Mouse (Mus musculus) lung, postnatal 36 days (tissue): Measurements from ENCODE around the gene Olfr1475.
"Not testable (repeated sequence)": the region's sequence is repeated elsewhere in the genome, so short reads cannot be mapped to it uniquely, and the experiment has no call there.

Source experiments
- DNase-seq: peaks from one replicate; pipeline ENCODE4 v3.0.0; 2022; ENCODE audit warnings: mixed read lengths

Gene Olfr1475

DNA sequence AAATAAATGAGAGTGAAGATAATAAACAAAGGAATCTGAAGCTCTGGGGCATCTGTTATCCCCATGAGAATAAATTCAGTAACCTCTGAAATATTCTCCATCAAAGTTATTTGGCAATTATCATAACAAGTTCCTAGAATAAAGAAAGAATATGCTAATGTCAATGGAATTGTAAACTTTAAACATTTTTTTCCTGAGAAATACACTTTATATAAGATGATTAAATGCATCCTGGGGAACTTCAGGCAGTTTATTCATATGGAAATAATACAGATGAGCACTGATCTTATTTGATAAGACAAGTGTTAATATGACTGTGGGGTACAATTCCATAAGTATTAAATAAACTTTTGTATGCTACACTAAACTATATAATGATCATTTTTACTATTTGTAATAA is at the start of gene Olfr1475:
TSS of gene Olfr1475 (minus strand) at position 101 of the 400 bp plus-strand sequence.
- no peak for DNase-seq

GRCm38 (mm10) chr19:13527613-13528012 is 47.6 kb upstream of the Olfr1475 start, which contains the start of gene Olfr1480:
Gene Olfr1480 (plus strand): TSS chr19:13527913.
- DNase-seq = no peak

GRCm38 (mm10) chr19:13500246-13500645 is 20.2 kb upstream of the Olfr1475 start, which contains the start of gene Olfr1477:
Gene Olfr1477 (plus strand): TSS chr19:13500546.
- DNase-seq = no peak

GRCm38 (mm10) chr19:13469265-13469664 is 10.7 kb downstream of the Olfr1475 start, which contains the start of gene Olfr1474:
Gene Olfr1474 (plus strand): TSS chr19:13469565.
- DNase-seq = not testable (repeated sequence)

- DNase-seq = no peak
Measured at GRCm38 (mm10) chr19:13455986-13456385, 24.0 kb downstream of the Olfr1475 start, which contains the start of gene Olfr1472. Gene Olfr1472 (minus strand): TSS chr19:13456086.

DNA sequence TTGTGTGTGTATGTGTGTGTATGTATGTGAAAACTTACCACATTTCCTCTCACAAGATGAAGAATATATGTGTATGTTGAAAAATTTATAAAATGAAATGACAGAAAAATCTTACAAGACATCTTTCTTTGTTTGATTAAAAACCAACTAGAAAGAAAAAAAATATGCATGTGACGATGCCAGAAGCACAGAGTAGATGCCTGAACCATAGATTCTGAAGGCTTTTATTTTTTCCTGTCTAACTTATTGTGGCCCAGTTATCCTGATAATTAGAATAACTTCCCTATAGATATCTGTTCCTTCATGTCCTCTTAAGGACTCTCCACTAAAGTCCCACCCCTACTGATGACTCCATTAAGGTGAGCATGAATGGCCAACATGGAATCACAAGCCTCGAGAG is 36.9 kb downstream of the Olfr1475 start, which contains the start of gene Olfr1471:
TSS of gene Olfr1471 (plus strand) at position 301 of the 400 bp plus-strand sequence.
- DNase-seq = not testable (repeated sequence)
